20 mouse cellular contexts compared by ENCODE assay signal in genomic region chr17:83074893-83075292, GRCm38 (mm10).
DNase-seq lines count a peak whose midpoint lies in the region; ATAC-seq and TF ChIP-seq lines count a peak whose summit lies in the region.
"Had no signal": no experiment of that assay in that cellular context is flagged by ENCODE, and none has a peak within 500 bp of the region (broad histone marks: within the 10 kb centered on the region; RNA-seq: fewer than 3 reads in every experiment).

No protein-coding gene starts in this region.

- DNase-seq in lung, embryonic 14.5 days: peak; percentile 59
- DNase-seq in lung, adult 2 months: no peak
- DNase-seq in Patski (ENCODE audit: low read depth, low spot score): peak; percentile 79
- DNase-seq in embryonic facial prominence, embryonic 10.5 days (ENCODE audit: low spot score): no peak
- DNase-seq in kidney, postnatal 10 days: no peak
- DNase-seq in left cerebral cortex, adult 8-10 months (ENCODE audit: low spot score in 2 of 2): no peak
- DNase-seq: cerebellum, adult 2 months; gastrocnemius, postnatal 25 days; heart, postnatal 14 days; kidney, adult 11 months; kidney, postnatal 14 days; liver, embryonic 13.5 days; thymus, postnatal 25 days had no signal

- H3K27ac ChIP-seq in lung, embryonic 14.5 days (ENCODE audit: low read depth): no peak overlapping the region
- H3K27ac ChIP-seq in embryonic facial prominence, embryonic 10.5 days (replicated peaks): peak overlapping the region; percentile 59; the same call in 1 of the 2 replicates
- H3K27ac ChIP-seq in macrophage: 0 out of 2 replicates have a peak overlapping the region, but pooled peaks have one; percentile 12
- H3K27ac ChIP-seq: embryonic facial prominence, embryonic 15.5 days; heart, embryonic 10.5 days; hindbrain, embryonic 15.5 days; limb, embryonic 12.5 days; liver, embryonic 13.5 days; midbrain, embryonic 13.5 days had no signal

- in situ Hi-C loops in Patski (cut with MboI; ENCODE audit: low pct_unique_long_range_greater_than_20kb): no loop called here

- H3K4me2 ChIP-seq in lung, embryonic 14.5 days: no peak overlapping the region
- H3K4me2 ChIP-seq: embryonic facial prominence, embryonic 15.5 days; hindbrain, embryonic 15.5 days; limb, embryonic 12.5 days; liver, embryonic 13.5 days; midbrain, embryonic 13.5 days had no signal

- no peak for TF ChIP-seq CTCF in lung, embryonic 14.5 days (IDR thresholded peaks at IDR 0.05; ENCODE audit: low read depth)
- TF ChIP-seq CTCF in lung, adult 2 months (IDR thresholded peaks at IDR 0.05; ENCODE audit: insufficient read depth, low read length): no peak
- no peak for TF ChIP-seq CTCF in Patski (IDR thresholded peaks at IDR 0.05)

- CTCF ChIA-PET in Patski (lab: Charles Lee): interaction anchor here (1.0 to 1.7 kb wide), 4 partner anchors 9 to 175 kb away, joined by 3 to 4 read pairs (median 4); no protein-coding TSS in a partner anchor

- WGBS in lung, embryonic 14.5 days: 43% methylated on average over 5 of the region's 5 CpGs
- WGBS in lung, adult 2 months: 30% methylated on average over 5 of the region's 5 CpGs
- WGBS in embryonic facial prominence, embryonic 10.5 days: 67% methylated on average over 5 of the region's 5 CpGs
- WGBS in macrophage (ENCODE audit: missing documents): 44% methylated on average over 5 of the region's 5 CpGs

- peaks cover 20% of the 10 kb centered on the region for H3K4me1 ChIP-seq in lung, embryonic 14.5 days (ENCODE audit: insufficient read depth)
- H3K4me1 ChIP-seq in lung, adult 2 months (ENCODE audit: control insufficient read depth, insufficient read depth, low read length): no peaks in the 10 kb centered on the region
- peaks cover 51% of the 10 kb centered on the region for H3K4me1 ChIP-seq in embryonic facial prominence, embryonic 10.5 days

- no peak for TF ChIP-seq POLR2A in lung, adult 2 months (IDR thresholded peaks at IDR 0.05; ENCODE audit: borderline replicate concordance, extremely low read depth, low read depth, low read length)

- H3K9ac ChIP-seq in lung, embryonic 14.5 days: no peak overlapping the region
- H3K9ac ChIP-seq: embryonic facial prominence, embryonic 15.5 days; hindbrain, embryonic 15.5 days; limb, embryonic 12.5 days; liver, embryonic 13.5 days; midbrain, embryonic 13.5 days had no signal

- H3K27me3 ChIP-seq in lung, embryonic 14.5 days (ENCODE audit: insufficient read depth, low read length): no peaks in the 10 kb centered on the region
- H3K27me3 ChIP-seq in Patski: no peaks in the 10 kb centered on the region
- H3K27me3 ChIP-seq in embryonic facial prominence, embryonic 10.5 days (replicated peaks; ENCODE audit: low read depth, poor library complexity, severe bottlenecking): peaks cover 23% of the 10 kb centered on the region
- H3K27me3 ChIP-seq: liver, embryonic 13.5 days had no signal

- no peaks in the 10 kb centered on the region for H3K9me3 ChIP-seq in lung, embryonic 14.5 days (ENCODE audit: low read depth, low read length)
- peaks cover under 1% of the 10 kb centered on the region; the same call in 1 of the 2 replicates for H3K9me3 ChIP-seq in embryonic facial prominence, embryonic 10.5 days
- H3K9me3 ChIP-seq: embryonic facial prominence, embryonic 15.5 days; heart, embryonic 10.5 days; hindbrain, embryonic 15.5 days; liver, embryonic 13.5 days; midbrain, embryonic 13.5 days had no signal

- H3K4me3 ChIP-seq in lung, embryonic 14.5 days (ENCODE audit: low read depth, low read length): no peak overlapping the region
- no peak overlapping the region for H3K4me3 ChIP-seq in lung, adult 2 months (replicated peaks; ENCODE audit: extremely low read depth, low read depth, low read length)
- H3K4me3 ChIP-seq in embryonic facial prominence, embryonic 10.5 days: no peak overlapping the region
- H3K4me3 ChIP-seq in macrophage (ENCODE audit: inconsistent target): no peak overlapping the region
- H3K4me3 ChIP-seq: embryonic facial prominence, embryonic 15.5 days; heart, embryonic 10.5 days; hindbrain, embryonic 15.5 days; limb, embryonic 12.5 days; liver, embryonic 13.5 days; midbrain, embryonic 13.5 days had no signal

- H3K36me3 ChIP-seq in lung, embryonic 14.5 days (ENCODE audit: insufficient read depth): no peaks in the 10 kb centered on the region
- no peaks in the 10 kb centered on the region for H3K36me3 ChIP-seq in embryonic facial prominence, embryonic 10.5 days (replicated peaks)
- H3K36me3 ChIP-seq in macrophage (ENCODE audit: inconsistent target): no peaks in the 10 kb centered on the region
- H3K36me3 ChIP-seq: embryonic facial prominence, embryonic 15.5 days; heart, embryonic 10.5 days; hindbrain, embryonic 15.5 days; limb, embryonic 12.5 days; liver, embryonic 13.5 days; midbrain, embryonic 13.5 days had no signal

- H3K79me2 ChIP-seq in macrophage (ENCODE audit: inconsistent target): no peaks in the 10 kb centered on the region

- ATAC-seq in lung, embryonic 14.5 days (ENCODE audit: insufficient read depth): no peak
- ATAC-seq in Patski: peak; percentile 96
- ATAC-seq in monocyte, adult 5-6 weeks (replicated peaks; ENCODE audit: insufficient number of reproducible peaks, low FRiP score, low TSS enrichment, poor library complexity, severe bottlenecking): no peak
- ATAC-seq: midbrain, embryonic 13.5 days had no signal

- POLR2A ChIA-PET in Patski (lab: Charles Lee): interaction anchor here (0.6 to 1.2 kb wide), 2 partner anchors 32 to 151 kb away, joined by 3 read pairs; no protein-coding TSS in a partner anchor

Comparison
In these comparisons a context has a peak if more than half of its experiments do, and no peak if none do; other contexts are left out.
1. DNase-seq: peak in lung, embryonic 14.5 days (single experiment) and Patski (single experiment); none in lung, adult 2 months (single experiment), embryonic facial prominence, embryonic 10.5 days (single experiment), kidney, postnatal 10 days (single experiment) and left cerebral cortex, adult 8-10 months (0 of 2).